ENCODE assay signal across 9 mouse cellular contexts in the genomic region with DNA sequence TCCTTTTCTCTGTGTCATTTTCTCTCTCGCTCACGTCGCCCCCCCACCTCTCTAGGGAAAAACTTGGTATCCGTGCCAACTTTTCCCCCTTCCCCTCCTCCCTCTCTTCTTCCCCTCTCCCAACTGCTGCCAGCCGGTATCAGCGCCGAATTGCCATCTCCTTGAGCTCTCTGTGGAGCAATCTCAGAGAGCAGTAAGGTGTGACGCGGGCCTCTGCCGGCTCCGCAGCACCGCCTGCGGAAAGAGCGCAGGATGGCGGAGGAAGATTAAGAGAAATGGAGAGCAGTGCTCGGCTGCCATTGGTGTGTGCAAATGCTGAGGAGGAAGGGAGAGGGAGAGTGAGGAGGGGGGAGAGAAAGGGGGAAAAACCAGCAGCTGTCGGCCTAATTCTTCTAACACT. TPM values are rescaled to one million over a fixed set of nuclear protein-coding genes. Genes with fewer than 3 reads are reported as not detected.
DNase-seq lines count a peak whose midpoint lies in the region; ATAC-seq and TF ChIP-seq lines count a peak whose summit lies in the region.
"Had no signal": no experiment of that assay in that cellular context is flagged by ENCODE, and none has a peak within 500 bp of the region (broad histone marks: within the 10 kb centered on the region; RNA-seq: fewer than 3 reads in every experiment).

No protein-coding gene starts in this region.

- H3K4me1 ChIP-seq in heart, embryonic 12.5 days (replicated peaks) = peaks cover 10% of the 10 kb centered on the region
- no peaks in the 10 kb centered on the region; the same call in none of the 2 replicates for H3K4me1 ChIP-seq in forebrain, embryonic 11.5 days (replicated peaks; ENCODE audit: control insufficient read depth, insufficient read depth, low read length)
- no peaks in the 10 kb centered on the region for H3K4me1 ChIP-seq in kidney, postnatal 0 days (replicated peaks; ENCODE audit: insufficient read depth, low read length)
- peaks cover 17% of the 10 kb centered on the region for H3K4me1 ChIP-seq in midbrain, embryonic 16.5 days (ENCODE audit: control insufficient read depth, insufficient read depth, low read length)

- DNase-seq in heart, adult 9 months (ENCODE audit: low spot score in 2 of 2) = no peak
- peak; percentile 42 for DNase-seq in ES-CJ7 (ENCODE audit: low read depth, low spot score)
- DNase-seq in forebrain, embryonic 11.5 days (ENCODE audit: low spot score) = peak; percentile 63
- peak; percentile 47 for DNase-seq in kidney, postnatal 0 days (ENCODE audit: low spot score)
- no peak for DNase-seq in spleen, postnatal 10 days (ENCODE audit: low spot score in 2 of 2)
- DNase-seq in ovary, postnatal 36 days (ENCODE audit: low spot score) = no peak

- H3K27me3 ChIP-seq in heart, embryonic 12.5 days (replicated peaks) = peaks cover 21% of the 10 kb centered on the region
- H3K27me3 ChIP-seq in forebrain, embryonic 11.5 days (ENCODE audit: control insufficient read depth, insufficient read depth, low read length) = no peaks in the 10 kb centered on the region
- no peaks in the 10 kb centered on the region for H3K27me3 ChIP-seq in kidney, postnatal 0 days (ENCODE audit: insufficient read depth, low read length)
- no peaks in the 10 kb centered on the region for H3K27me3 ChIP-seq in midbrain, embryonic 16.5 days (ENCODE audit: control insufficient read depth, insufficient read depth, low read depth, low read length)

- H3K9ac ChIP-seq in heart, embryonic 12.5 days = peak overlapping the region; percentile 52; the same call in 1 of the 2 replicates
- no peak overlapping the region for H3K9ac ChIP-seq in forebrain, embryonic 11.5 days (ENCODE audit: low read length)
- H3K9ac ChIP-seq in kidney, postnatal 0 days (ENCODE audit: low read depth, low read length) = no peak overlapping the region
- peak overlapping the region; percentile 51; the same call in 1 of the 2 replicates for H3K9ac ChIP-seq in midbrain, embryonic 16.5 days (ENCODE audit: low read depth, low read length)

- H3K4me3 ChIP-seq in heart, embryonic 12.5 days = peak overlapping the region; percentile 34
- H3K4me3 ChIP-seq in forebrain, embryonic 11.5 days (ENCODE audit: low read depth, low read length) = no peak overlapping the region
- H3K4me3 ChIP-seq in kidney, postnatal 0 days (replicated peaks; ENCODE audit: low read depth, low read length) = peak overlapping the region; percentile 17; the same call in 1 of the 2 replicates
- H3K4me3 ChIP-seq in midbrain, embryonic 16.5 days (ENCODE audit: low read depth, low read length) = peak overlapping the region; percentile 23

- peaks cover 13% of the 10 kb centered on the region for H3K36me3 ChIP-seq in heart, embryonic 12.5 days
- H3K36me3 ChIP-seq in forebrain, embryonic 11.5 days (ENCODE audit: control insufficient read depth, insufficient read depth, low read length) = no peaks in the 10 kb centered on the region
- no peaks in the 10 kb centered on the region for H3K36me3 ChIP-seq in kidney, postnatal 0 days (ENCODE audit: insufficient read depth, low read length)
- no peaks in the 10 kb centered on the region for H3K36me3 ChIP-seq in midbrain, embryonic 16.5 days (ENCODE audit: control insufficient read depth, insufficient read depth, low read length)

- TF ChIP-seq CTCF in kidney, postnatal 0 days (IDR thresholded peaks at IDR 0.05; ENCODE audit: low read depth) = peak; percentile 32; the same call in 1 of the 2 replicates

- ATAC-seq in heart, embryonic 12.5 days (ENCODE audit: insufficient number of reproducible peaks, low FRiP score) = no peak
- ATAC-seq in forebrain, embryonic 11.5 days (replicated peaks; ENCODE audit: low FRiP score) = no peak
- no peak for ATAC-seq in kidney, postnatal 0 days (replicated peaks; ENCODE audit: low FRiP score, low read depth)
- peak; percentile 66 for ATAC-seq in midbrain, embryonic 16.5 days

- H3K9me3 ChIP-seq in heart, embryonic 12.5 days (replicated peaks) = no peaks in the 10 kb centered on the region
- H3K9me3 ChIP-seq in forebrain, embryonic 11.5 days (ENCODE audit: control insufficient read depth, low read length) = no peaks in the 10 kb centered on the region
- no peaks in the 10 kb centered on the region for H3K9me3 ChIP-seq in kidney, postnatal 0 days (replicated peaks; ENCODE audit: low read length)
- H3K9me3 ChIP-seq in midbrain, embryonic 16.5 days (replicated peaks; ENCODE audit: control insufficient read depth, low read length, poor library complexity, severe bottlenecking) = no peaks in the 10 kb centered on the region

- H3K4me2 ChIP-seq in heart, embryonic 12.5 days = peak overlapping the region; percentile 71
- H3K4me2 ChIP-seq in forebrain, embryonic 11.5 days (ENCODE audit: low read depth, low read length, severe bottlenecking) = peak overlapping the region; percentile 39; the same call in 1 of the 2 replicates
- peak overlapping the region; percentile 51 for H3K4me2 ChIP-seq in kidney, postnatal 0 days (ENCODE audit: low read length)
- peak overlapping the region; percentile 51 for H3K4me2 ChIP-seq in midbrain, embryonic 16.5 days (ENCODE audit: low read length)

- H3K27ac ChIP-seq in heart, embryonic 12.5 days (ENCODE audit: poor library complexity, severe bottlenecking) = no peak overlapping the region
- peak overlapping the region; percentile 14; the same call in 1 of the 2 replicates for H3K27ac ChIP-seq in forebrain, embryonic 11.5 days (ENCODE audit: low read depth, low read length)
- H3K27ac ChIP-seq in kidney, postnatal 0 days = no peak overlapping the region
- H3K27ac ChIP-seq in midbrain, embryonic 16.5 days (ENCODE audit: low read length) = peak overlapping the region; percentile 78

- under 1% methylated on average over 14 of the region's 17 CpGs for WGBS in heart, embryonic 12.5 days
- 5% methylated on average over 14 of the region's 17 CpGs for WGBS in forebrain, embryonic 11.5 days
- 3% methylated on average over 16 of the region's 17 CpGs for WGBS in kidney, postnatal 0 days
- WGBS in midbrain, embryonic 16.5 days = 2% methylated on average over 14 of the region's 17 CpGs

RNA-seq across cellular contexts. Expression of a gene that starts 45.2 kb away (rescaled TPM):
- not detected in 2 replicates for polyA plus RNA-seq in heart, embryonic 12.5 days (2016; fragmentation: Nextera tagmentation; extraction: Ambion mirVana)
- polyA plus RNA-seq in forebrain, embryonic 11.5 days (2014; fragmentation: Nextera tagmentation; extraction: Ambion mirVana) = 3.8 and 5.8 TPM in 2 replicates
- not detected in 2 replicates for polyA plus RNA-seq in kidney, postnatal 0 days (2015; fragmentation: Nextera tagmentation; extraction: Ambion mirVana)
- polyA plus RNA-seq in midbrain, embryonic 16.5 days (2015; fragmentation: Nextera tagmentation; extraction: Ambion mirVana) = 4.5 and 5.6 TPM in 2 replicates
- polyA plus RNA-seq: gonadal fat pad, adult 2 months had no signal

Comparison
In these comparisons a context has a peak if more than half of its experiments do, and no peak if none do; other contexts are left out.
1. H3K27ac ChIP-seq: peak in forebrain, embryonic 11.5 days (single experiment) and midbrain, embryonic 16.5 days (single experiment); none in heart, embryonic 12.5 days (single experiment) and kidney, postnatal 0 days (single experiment).
2. H3K9ac ChIP-seq: peak in heart, embryonic 12.5 days (single experiment) and midbrain, embryonic 16.5 days (single experiment); none in forebrain, embryonic 11.5 days (single experiment) and kidney, postnatal 0 days (single experiment).
3. DNase-seq: peak in ES-CJ7 (single experiment), forebrain, embryonic 11.5 days (single experiment) and kidney, postnatal 0 days (single experiment); none in heart, adult 9 months (0 of 2), spleen, postnatal 10 days (0 of 2) and ovary, postnatal 36 days (single experiment).
4. Peak in every context shown above with its lines, with median percentiles within 50 percentile points of each other: H3K4me2 ChIP-seq.